Mouse (Mus musculus): ENCODE results near the gene Chpt1.

DNA sequence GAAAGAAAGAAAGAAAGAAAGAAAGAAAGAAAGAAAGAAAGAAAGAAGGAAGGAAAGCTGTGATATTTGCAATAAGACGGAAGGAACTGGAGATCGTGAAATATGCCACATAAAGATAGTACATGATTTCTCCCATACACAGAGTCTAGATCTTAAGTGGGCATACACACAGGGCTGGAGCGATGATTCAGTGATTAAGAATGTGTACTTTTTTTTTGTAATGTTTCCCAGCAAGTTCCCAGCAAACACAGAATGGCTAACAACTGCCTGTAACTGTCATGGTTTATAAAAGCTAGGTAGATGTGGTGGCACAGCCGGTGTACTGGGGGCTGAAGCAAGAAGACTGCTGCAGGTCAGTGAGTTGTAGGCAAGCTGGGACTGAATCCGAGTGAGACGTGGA lies 51.9 kb downstream of the Chpt1 start:
- TF ChIP-seq POLR2A (IDR thresholded peaks at IDR 0.05; ENCODE audit: low read depth, low read length) (no peak), CTCF (IDR thresholded peaks at IDR 0.05; ENCODE audit: extremely low read depth, insufficient read depth, insufficient read length, insufficient replicate concordance) (no peak)
